Mouse (Mus musculus) telencephalon, adult 2 months (tissue): ENCODE data around the gene Pycr1.

Experiments used
- DNase-seq: peaks from one replicate; pipeline ENCODE4 v3.0.0-alpha.2; 2011; ENCODE audit warnings: low read depth, low spot score

Pycr1 gene

DNA sequence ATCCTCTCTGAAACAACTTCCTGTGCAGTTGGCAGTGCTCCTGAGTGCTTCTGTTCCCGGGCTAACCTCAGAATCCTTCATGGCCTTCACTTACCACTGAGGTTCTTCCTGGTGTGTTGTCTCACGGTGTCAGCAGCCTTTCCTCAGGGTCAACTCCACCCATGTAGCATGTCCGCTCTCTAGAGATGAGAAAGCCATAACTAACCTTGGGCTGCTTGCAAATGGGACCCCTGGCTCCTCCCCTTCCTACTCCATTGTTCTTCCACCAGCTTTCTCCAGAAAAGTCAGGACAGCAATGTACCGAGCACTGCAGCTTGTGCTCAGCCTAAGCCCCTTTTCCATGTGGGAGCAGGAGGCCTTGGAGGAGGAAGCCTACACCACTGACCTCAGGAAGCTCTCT, 36.8 kb downstream of the Pycr1 start:
- no peak for DNase-seq

DNA sequence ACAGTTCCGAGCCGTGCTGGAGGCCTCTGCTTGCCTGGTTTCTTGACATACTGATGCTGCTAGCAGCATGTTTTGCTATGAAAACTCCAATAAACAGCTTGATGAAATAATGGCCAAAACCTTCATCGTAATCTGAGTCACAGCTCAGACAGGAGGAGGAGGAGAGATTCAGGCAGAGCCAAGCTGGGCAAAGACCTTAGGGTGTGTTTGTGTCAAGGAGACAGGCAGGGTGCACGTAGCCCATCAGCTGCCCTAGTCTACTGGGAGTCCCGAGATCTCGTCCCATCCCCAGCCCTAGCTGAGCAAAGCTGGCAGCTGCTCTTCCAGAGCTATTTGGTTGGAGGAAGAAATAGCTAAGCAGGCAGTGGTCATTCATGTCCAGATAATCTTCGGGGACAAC, 37.9 kb downstream of the Pycr1 start:
- DNase-seq = no peak

DNA sequence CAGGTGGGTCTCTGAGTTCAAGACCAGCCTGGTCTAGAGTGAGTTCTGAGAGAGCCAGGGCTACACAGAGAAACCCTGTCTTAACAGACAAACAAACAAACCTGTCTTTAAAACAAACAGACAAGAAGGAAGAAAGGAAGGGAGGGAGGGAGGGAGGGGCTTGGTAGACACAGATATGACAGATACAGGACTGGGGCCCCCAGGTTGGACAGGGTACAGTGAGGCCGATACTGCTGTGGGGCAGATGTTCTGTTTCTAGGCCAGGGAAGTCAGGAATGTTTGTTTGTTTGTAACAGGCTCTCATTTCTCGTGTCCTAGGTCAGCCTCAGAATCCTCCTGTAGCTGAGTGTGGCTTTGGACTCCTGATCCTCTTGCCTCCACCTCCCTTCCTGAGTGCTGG, 40.0 kb downstream of the Pycr1 start:
- DNase-seq = no peak

DNA sequence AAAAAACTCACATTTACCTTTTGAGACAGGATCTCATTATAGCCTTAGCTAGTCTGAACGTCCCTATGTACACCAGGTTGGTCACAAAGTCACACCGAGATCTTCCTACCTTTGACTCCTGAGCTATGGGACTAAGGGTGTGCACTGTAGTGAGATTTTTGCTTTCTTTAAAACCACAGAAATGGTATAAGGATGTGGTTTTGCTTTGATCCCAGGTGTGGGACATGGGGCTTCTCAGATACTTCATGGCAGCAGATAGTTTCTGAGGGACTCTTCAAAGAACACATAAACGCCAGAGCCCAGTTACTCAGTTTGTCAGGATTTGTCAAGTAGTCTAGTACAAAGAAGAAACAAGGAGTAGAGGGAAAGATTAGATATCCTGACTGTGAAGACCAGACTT, 42.9 kb downstream of the Pycr1 start:
- no peak for DNase-seq

DNA sequence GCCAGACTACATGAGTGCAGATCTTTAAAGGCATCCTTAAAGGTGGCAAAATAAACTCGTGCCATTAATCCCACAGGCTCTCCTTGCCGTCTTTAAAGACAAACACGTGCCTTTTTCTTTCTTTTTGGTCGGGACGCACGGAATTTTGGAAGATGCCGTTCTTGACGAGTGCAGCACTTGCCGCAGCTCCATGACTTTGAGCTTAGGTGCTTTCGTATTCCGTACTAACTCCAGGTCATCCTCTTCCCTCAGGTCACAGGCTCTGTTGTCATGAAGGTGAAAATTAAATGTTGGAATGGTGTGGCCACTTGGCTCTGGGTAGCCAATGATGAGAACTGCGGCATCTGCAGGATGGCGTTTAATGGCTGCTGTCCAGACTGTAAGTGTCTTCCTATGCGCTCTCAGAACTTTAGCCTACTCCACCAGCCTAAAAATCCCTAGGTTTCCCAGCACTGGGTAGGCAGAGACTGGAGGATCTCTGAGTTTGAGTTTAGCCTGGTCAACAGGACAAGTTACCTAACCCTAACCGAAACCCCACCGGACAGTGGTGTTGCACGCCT, 44.5 kb downstream of the Pycr1 start:
- DNase-seq = no peak

DNA sequence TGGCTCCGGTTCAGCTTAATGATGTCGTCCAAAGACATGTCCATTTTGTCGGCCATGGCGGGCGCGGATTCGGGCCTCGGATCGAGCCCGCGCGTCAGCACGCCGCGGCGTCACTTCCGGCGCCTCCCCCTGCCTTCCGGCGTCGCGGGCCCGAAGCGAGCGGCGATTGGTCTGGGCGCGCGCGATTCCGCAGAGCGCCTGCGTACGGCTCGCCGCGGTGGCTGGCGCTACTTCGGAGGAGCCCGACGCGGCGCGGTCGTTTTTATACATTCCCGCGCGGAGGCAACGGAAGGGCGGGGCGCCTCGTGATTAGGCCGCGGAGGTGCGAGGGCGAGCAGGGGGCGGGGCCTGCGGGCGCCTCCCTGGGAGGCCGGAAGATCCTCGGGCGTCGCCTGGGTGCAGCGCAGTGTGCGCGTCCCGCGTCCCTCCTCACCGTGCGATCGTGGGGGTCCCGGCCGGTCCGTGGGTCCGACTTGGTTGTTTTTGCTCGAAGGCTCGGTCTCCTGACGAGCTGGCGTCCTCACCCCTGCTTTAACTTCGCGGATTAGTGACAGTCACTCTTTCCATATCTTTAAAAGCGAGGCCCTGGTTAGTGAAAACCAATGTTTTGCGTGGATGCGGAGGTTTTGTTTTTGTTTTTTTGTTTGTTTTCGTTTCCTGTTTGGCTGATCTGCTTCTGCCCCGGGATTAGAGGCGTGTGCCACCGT, 45.1 kb downstream of the Pycr1 start, which contains the start of the genes Alyref and Anapc11:
Alyref (minus strand) TSS at position 83 of the 707 bp plus-strand sequence.
Anapc11 (plus strand) TSS at position 139 of the 707 bp plus-strand sequence.
- peak; percentile 91 for DNase-seq

DNA sequence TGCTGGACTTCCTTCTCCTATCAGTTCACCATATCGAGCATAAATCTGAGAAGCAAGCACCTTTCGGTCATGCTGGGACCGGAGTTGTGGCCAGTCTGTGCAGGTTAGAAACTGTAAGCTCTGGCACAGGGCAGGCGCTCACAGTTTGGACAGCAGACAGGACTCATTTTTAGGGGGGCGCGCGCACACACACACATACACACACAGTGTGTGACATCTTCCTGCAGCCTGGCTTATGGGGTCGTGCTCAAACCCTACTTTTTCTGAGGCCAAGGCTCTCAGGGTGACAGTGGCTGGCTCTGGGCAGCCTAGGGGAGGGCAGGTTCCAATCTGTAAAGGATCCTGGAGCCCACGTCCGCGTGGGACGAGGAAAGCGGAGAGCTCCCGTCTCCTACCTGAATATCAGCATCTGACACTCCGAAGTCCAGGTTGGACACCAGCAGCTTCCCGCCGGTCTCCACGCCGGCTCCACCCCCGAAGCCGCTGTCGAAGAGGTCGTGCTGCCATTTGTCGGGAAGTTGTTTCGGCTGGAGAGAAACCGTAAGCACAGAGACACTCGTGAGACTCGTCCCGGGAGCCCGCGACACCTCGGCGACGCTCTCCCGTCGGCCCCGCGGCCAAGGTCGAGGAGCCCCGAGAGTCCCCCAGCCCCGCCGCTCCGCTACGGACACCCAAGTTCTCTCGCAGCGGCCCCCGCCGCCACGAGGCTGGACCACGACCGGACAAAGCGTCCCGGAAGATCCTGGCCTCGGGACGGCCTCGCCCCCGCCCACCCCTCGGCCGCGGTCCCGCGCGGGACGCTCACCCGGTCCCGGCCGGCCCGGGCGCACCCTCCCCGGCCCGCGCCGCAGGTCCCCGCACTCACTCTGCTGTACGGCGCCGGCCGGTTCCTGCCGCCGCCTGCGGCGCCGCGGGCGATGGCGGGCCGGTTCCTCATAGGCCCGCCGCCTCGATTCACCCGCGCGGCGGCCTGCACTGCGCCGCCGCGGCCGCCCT, 46.0 kb downstream of the Pycr1 start:
- DNase-seq = no peak

DNA sequence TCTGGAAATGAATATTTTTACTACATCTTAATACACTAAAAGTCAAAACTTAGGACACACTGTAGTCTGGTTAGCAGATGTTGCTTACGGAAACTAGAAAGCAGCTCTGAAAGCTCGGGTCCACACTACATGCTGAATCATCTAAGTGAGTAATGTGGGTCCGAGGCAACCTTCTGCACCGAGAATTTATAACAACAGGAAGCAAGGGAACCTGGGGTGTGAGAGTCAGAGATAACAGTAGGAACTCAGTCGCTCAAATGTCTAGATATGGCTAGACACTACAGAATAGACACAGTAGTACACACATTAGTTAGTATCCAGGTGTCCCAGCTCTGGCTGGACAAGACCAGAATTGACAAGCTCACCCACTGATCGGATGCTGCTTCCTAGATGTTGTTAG, 55.0 kb downstream of the Pycr1 start:
- no peak for DNase-seq
